Mouse (Mus musculus) mature B cell (primary cell): ENCODE measurements at regions not wholly inside any gene's neighbourhood (a gene's known extent, or its start where the extent isn't known, plus 50 kb on each side); places are given as distances from the start of the nearest gene placed in this dataset.

Source experiments
- in situ Hi-C: fragments of 300-500 bp; cut with MboI; formaldehyde crosslinking; loops from 2 replicates; pipeline ENCODE4 v1.14.3; 2019

DNA sequence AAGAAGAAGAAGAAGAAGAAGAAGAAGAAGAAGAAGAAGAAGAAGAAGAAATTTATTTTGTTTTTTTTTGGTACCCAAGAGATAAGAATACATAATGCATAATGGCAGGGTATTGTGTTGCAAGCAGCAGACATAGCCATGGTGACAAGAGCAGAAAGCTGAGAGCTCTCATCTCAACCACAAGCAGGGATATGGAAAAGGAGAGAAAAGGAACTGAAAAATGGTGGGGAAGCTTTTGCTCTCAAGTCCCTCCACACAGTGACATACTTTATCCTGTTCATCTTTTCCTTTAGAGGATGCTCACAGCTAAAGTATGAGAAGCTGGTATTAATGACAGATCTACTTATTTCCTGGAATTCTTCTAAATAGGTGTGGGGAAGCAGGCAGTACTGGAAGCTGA lies 115.2 kb upstream of the Pik3r1 start:
- in situ Hi-C loops, result no loop called here

DNA sequence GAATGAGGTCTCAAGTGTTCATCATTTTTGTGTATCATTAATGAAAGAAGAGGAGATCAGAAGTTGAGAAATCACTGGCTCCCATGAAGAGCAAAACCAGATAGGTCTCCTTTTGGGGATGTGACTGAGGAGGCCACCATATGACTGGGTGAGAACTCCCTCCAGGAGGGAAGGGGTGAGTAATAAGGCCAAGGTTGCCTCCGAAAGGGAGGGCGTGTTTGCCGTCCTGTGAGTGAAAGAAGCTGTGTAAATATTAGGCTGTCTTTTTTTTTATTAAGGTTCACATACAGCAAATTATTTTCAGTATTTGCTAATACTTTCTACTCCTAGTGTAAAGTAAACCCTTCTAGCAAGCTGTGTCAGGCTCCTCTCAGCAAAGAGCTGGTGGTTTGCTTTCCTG lies 116.7 kb upstream of the Pik3r1 start:
- in situ Hi-C loops, result no loop called here

DNA sequence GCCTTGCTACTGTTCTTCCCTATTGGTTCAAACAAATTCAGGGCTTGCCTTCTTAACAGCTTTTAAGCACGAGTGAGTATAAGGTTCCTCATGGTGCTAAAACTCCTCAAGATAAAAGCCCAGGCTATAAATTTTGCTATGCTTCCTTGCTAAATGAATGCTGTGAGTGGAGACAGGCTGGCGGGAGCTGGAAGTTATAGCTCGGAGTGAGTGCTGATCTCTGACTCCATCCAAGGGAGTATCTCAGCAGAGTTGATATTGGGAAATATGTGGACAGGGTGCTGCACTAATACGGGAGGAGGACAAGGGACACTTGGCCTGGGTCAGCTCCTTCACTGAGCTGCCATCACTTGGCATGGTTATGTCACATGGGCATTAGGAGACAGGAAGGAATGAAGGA lies 123.5 kb upstream of the Pik3r1 start:
- in situ Hi-C loops, result no loop called here

DNA sequence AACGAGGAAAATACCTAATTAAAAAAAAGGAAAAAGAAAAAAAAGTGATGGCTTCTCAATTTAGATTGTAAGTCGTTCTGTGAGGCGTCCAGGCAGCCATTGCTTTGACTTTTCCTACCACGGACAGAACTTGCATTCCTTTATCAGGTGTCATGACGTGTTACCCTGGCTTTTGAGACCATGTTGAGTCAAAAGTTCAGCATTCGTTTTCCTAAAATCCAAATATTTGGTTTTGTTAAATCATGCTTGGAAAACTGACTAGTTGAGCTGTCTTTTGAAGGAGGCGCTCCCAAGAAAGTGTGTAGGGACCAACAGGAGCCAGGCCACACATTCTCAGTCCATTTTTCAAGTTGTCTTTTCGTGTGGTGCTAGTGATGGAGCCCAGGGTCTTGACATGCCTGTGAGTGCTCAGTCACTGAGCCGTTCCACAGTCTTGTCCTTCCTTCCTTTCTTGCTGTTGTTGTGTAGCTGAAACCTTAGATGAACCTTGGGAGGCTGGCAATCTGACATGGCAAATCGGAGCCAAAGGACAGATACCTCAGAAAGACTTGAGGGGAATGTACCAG lies 125.1 kb upstream of the Pik3r1 start:
- in situ Hi-C loops, result no loop called here

DNA sequence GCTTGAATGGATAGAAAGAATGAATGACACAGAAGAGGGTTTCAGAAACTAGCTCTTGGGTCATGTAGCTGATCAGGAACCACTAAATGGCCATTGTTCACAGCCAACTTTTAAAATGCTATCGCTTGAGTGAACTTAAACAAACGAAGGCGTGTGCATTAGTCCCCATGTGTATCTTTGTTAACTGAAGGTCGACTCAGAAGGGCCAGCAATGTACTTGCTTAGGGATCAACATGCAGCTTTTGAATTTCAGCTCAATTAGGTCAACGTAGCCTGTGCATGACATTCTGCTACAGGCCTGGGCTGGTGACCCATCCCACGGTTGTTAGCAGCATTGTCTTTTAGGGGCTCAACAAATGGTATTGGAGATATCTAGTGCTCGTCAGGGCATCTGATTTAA lies 127.1 kb upstream of the Pik3r1 start:
- in situ Hi-C loops, result no loop called here

DNA sequence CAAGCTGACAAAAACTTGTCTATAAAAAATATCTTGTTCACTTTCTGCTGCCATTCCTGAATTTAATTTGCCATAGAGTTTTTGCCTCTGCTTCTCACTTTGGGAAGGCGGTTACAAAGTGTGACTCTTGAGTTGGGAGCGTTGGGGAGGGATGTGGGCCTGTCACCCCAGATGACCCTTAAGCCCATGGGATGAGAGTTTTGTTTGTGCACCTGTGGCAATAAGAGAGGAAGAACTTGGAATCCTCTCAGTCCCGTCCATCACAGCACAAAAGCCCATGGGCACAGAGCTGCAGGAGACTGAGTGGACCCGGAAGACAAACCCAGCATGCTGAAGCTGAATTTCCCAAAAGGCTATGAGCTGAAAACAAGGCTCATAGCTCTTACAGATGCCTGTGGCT lies 127.7 kb upstream of the Pik3r1 start:
- in situ Hi-C loops, result no loop called here

DNA sequence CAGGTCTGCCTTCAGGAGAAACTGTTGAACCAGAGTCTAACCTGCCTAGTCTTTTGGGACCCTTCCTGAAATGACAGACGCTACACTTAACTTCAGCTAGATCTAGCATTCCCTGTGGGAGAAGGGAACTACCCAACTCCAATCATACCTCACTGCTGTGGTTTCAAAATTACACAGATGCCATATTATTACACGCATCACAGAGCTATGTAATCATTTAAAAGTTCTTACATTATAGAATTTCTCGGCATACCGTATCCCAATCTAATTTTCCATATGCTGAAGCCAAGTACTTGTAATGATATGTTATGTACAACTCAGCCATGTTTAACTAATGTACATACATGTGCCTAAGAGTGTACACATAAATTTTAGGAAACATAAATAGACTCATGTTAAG lies 128.9 kb upstream of the Pik3r1 start:
- in situ Hi-C loops, result no loop called here

DNA sequence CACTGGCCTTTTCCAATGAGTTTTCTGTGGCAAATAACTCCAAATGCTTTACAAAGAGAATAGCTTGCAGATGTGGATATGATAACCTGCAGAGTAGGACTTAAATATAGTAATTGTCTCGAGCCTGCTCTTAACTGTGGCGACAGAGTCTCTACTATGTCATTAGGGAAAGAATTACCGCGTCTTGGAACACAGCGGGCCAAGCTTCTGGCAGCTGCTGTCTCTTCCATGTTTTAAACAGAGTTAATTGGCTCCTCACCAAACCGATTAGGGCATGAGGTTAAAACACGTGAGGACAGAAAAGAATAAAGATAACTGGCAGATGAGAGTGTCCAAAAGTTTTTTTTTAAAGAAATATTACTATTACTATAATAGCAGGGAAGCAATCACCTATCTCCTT lies 134.2 kb upstream of the Pik3r1 start:
- in situ Hi-C loops, result no loop called here

DNA sequence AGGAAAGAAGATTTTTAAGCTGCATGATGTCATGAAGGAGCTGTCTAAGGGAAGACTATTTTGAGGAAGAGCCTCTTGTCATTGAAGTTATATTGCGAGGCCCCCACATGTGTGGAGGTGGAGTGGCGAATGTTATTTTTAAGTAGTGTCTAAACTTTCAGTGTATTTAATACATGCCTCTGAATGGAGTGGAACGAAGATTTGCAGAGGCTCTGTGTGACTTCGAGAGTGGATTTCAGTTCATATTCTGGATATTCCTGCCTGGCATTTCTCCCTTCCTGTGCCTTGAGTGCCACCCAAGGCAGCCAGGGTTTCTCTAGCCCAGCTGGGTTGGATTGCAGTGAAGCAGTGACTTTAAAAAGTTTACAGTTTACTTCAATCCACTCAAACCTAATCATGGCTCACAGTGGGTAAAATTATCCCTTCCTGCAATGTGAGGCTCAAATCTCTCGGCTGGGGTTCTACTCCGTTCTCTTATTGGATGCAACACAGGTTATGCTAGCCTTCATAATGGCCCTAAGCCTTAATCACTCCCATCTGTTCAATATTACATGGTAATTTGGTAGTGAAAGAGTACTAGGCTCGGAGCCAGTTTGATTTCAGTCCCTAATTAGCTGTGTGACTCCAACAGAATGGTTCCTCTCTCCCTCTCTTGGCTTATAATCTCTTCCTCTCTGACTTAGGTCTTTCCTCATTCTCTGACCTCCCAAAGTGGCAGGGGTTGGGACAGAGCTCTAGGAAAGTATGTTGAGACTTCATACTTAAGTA lies 138.1 kb upstream of the Pik3r1 start:
- in situ Hi-C loops, result no loop called here

DNA sequence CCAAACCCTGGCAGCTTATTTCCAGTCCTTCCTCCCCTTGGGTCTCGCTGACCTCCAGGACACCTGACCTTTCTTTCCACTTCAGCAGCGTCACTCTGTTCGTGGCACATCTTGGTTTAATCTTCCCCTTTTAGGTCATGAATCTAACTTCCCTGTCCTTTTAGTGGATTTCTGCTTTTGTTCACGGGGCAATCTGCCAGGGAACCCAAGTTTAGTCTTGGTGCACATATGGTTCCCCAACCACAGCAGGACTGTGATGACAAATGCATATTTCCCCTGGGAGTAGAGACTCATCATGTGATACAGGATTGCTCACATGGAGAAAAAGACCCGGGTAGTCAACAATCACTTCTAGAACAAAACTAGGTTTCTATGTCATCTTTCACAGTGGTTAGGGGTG lies 141.0 kb upstream of the Pik3r1 start:
- in situ Hi-C loops, result no loop called here

DNA sequence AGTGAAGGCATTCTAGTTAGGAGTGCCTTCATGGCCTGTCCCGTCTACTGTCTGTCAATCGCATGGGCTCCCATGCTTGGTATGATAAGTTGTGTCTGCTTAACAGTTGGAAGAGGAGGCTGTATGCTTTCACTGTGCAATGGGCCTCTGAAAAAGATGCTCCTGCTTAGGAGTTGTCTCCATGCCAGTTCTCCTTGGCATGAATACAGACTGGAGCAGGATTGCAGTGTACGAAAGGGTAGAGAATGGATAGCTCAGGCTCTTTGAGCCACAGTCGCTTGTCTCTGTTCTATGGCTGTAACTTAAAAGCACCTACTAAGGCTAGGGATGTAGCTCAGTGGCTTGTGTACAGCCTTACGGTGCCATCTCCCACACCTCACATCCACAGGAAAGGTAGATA lies 142.7 kb upstream of the Pik3r1 start:
- in situ Hi-C loops, result no loop called here

DNA sequence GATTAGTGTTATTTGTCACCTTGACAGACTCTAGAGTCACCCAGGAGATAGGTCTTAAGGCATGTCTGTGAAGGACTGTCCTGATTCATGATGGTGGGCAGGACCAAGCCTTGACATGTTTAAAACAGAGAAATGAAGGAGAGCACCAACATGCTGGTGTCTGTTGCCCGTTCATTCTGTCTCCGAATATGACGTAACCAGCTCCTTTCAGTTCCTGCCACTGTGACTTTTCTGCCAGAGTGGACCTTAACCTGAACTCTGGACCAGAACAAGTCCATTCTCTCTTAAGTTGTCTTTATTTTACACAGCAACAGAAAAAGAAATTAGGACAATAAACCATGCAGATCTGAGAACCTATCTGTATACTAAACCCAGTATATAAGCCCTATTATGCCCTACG lies 146.1 kb upstream of the Pik3r1 start:
- in situ Hi-C loops, result no loop called here

DNA sequence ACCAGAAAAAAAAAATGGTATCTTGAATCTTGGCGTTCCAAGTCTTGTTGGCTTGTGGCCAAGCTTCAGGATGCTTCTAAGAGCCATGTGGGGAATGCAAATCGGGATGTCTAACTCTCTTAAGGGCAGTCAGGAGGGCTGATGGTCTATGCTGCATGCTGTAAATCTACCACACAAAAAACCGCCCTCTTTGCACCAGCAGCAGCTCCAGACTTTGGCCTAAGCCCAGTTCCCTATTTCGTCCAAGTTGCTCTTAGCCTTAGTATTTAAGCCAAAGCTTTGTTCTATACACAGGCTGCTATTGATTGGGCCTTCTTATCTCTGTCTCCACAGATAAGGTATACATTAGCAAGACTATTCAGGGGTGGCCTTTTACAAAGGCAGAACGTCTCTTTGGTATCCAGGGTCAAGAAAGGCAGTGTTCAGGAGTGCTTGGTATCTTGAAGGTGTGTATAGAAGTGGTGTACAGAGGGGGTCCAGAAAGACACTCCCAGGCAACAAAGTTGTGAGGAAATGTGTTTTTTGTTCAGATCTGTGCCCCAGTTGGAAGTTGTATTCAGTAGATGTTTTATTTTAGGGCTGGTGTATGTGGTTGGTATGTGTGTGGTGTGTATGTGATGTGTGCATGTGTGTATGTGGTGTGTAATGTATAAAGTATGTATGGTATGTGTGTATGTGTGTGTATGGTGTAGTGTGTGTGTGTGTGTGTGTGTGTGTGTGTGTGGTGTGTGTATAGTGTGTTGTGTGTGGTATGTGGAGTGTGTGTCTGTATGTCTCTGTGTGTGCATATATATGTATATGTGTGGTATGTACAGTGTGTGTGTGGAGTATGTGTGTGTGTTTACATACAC lies 146.9 kb upstream of the Pik3r1 start:
- in situ Hi-C loops, result no loop called here

DNA sequence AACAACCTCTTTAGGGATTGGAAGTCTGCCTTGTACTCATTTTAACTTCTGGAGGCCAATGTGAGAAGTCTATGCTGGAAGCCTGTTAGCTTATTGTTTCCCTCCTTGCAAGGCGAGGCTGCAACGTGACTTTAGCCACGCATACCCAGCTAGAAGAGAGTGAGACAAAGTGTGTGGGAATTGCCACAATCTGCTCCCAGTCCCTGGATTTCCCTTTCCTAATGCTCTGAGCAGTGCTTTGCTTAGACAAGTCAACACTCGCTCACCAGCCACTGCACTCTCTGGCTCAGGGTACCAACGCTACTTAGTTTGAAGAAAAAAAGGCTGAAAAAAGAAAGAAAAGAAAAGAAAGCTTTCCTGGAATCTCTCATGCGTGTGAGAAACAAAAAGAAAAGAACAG lies 147.5 kb upstream of the Pik3r1 start:
- in situ Hi-C loops, result no loop called here

DNA sequence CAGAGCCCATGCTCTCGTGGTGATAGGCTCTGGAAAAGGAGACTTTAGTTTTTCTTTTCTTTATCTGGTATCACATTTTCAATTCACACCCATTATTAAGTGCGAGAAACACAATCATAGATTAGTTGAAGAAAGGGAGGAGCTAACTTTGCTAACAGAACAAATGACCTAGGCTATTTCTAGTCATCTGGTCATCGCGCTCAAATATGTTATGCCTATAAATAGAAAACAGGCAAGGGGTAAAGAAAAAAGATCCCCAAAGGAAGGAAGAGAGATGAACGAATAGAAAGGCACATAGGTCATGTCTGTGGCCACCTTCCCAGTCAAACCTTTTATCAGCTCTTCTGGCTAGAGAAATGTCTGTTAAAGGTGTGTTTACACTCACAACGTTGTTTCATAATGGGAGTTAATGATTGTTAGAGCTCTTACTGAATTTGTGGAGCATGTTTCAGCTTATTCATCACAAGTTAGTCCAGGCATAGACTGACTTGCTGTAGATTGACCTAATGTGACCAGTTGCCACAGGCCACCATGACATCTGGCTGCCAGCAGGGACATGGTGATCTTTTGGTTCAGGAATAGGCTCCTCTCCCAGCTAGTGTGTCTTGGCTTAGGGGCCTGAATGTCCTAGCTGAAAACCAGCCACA lies 148.1 kb upstream of the Pik3r1 start:
- in situ Hi-C loops, result no loop called here

DNA sequence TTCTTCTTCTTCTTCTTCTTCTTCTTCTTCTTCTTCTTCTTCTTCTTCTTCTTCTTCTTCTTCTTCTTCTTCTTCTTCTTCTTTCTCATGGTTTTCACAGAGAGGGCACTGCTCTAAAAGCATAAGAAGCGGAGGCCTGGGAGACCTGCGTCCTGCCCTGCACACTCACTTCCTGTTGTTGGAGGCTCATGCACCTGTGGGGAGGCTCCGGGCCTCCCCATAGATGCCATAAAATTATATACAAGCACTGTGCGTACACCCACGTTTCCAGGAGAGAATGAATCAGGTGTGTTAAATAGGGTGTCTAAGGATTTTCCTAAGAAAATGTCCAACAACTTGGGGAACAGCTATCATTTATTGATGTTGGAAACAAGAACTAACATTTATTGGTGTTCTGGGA lies 148.9 kb upstream of the Pik3r1 start:
- in situ Hi-C loops, result no loop called here

DNA sequence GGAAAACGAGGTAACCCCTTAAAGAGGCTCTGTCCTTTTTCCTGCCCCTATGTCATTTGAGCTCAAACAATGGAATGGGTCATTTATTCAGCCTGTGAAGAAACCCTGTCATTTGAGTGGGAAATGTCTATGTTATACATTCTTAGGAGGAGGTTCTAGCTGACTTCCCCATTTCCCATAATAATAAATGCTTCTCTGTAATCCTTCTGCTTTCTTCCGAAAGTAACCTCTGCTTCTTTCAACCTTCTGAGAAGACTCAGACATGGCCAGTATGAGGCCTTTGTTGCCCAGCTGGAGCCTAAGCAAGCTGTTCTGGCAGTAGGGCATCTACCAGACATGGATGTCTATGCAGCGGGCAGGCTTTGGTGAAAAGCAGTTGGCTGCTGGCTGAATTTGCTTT lies 150.2 kb upstream of the Pik3r1 start:
- in situ Hi-C loops, result no loop called here

DNA sequence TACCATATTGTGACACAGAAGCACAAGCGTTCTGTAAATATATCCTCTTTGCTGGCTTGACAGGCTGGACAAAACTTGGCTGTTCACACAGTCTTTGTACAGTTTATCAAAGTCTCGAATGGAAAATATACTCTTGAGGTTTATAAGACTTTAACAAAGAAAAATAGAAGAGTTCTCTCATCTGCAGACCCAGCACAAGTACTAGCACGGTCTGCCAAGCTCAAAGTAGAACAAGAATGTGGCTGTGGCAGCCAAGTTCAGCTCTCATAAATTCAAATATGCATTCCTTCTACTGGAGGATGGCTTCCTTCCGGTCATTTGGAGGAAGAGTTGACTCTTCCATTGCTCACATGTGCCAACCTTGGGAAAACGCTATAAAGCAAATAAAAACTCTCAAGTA lies 151.2 kb upstream of the Pik3r1 start:
- in situ Hi-C loops, result no loop called here

DNA sequence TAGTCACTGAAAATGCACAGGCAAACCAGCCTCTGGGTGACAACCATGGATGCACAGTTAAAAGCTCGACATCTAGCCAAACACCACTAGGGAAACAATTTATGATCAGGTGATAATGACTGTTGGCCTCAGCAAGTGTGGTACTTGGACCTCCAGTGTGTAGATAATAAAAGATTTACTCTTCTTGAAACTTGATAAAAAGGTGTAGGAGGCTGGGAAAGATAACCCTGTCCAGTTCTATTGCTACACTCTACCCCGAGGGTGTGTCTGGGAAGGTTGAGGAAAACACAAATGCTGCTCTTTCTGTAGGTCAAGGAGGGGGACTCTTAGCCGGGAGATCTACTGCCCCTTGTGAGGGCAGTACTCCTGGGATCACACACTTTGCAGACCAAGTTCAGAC lies 152.4 kb upstream of the Pik3r1 start:
- in situ Hi-C loops, result no loop called here

DNA sequence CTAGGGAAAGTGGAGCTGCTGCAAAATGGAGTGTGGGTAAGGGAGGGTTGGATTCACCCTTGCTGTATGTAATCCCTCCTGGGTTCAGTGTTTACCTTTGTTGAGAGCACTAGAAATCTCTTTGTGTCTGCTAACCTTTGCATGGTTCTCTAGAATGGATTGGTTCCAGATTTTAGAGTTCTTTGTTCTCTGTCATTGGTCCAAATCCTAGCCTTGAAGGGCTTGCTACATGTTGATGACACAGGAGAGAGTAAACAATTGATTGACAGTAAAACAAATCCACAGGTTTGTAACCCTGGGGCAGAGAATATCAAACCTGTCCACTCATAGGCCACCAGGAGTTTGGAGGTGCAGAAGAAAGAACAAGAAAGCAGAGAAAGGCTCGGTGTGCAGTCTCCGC lies 156.6 kb upstream of the Pik3r1 start:
- in situ Hi-C loops, result no loop called here

DNA sequence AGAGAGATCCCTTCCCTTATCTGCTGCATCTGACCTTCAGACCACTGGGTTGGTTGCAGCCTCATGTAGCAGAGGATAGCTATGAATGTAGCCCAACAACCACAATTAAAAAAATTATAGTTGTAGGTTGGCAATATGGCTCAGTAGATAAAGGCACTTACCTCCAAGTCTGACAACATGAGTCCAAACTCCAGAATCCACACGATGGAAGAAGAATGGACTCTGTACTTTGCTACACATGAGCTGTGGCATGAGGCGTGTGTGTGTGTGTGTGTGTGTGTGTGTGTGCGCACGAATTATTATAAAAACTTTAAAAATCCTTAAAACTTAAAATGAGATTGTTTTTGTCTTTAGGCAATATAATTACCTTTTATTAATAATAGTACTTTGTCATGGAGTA lies 163.2 kb upstream of the Pik3r1 start:
- in situ Hi-C loops, result no loop called here

DNA sequence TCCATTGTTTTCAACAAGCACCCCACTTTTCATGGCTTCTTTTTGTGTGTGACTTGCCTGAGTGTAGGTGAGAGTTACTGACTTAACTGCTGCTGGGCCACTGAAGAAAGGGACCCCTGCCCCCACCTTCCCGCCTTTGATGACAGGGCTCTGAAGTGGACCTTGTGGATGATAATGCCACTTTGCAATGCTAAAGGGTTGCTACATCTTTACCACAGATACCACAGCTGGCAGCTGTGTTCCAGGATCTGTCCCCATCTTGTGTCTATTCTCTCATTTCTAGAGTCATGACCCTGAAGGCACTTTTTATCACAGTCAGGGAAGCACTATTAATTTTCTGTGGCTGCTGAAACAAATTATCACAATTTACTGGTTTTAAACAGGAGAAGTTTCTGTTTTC lies 163.9 kb upstream of the Pik3r1 start:
- in situ Hi-C loops, result no loop called here

DNA sequence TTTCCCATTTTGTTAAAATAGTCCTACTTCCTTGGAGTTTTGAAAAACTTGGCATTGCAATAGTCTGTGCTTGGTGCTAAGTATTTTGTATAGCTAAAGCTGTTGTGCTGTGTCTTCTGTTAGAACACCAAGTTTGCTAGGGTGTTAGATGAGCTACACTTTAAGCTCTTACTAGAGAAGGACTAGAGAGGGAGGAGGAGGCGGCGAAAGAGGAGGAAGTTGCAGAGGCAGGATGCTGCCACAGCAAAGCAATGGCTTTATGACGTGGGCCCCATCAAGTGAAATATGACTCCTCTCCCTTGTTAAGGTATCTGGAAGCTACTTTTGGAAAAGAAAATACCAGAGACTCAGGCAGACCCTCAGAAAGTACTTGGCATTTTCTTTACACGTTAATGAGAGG lies 167.8 kb upstream of the Pik3r1 start:
- in situ Hi-C loops, result no loop called here
